Mouse (Mus musculus) G1E (cell line): ENCODE measurements around the gene Rxrb. TPM values are rescaled to one million over a fixed set of nuclear protein-coding genes. Genes with fewer than 3 reads are reported as not detected.

Source experiments
- ATAC-seq: 2 replicates; pipeline ENCODE4 v1.8.0; 2016; ENCODE audit warnings: mild to moderate bottlenecking; ENCODE audit not compliant: insufficient number of reproducible peaks, poor library complexity, low FRiP score, severe bottlenecking; ENCODE audit errors: extremely low read depth
- DNase-seq: peaks from one replicate; pipeline ENCODE4 v3.0.0; 2012; ENCODE audit warnings: low spot score
- H3K27me3 ChIP-seq: 2 replicates; pipeline ENCODE4 v1.6.1; 2012; ENCODE audit warnings: mild to moderate bottlenecking, low read length, inconsistent platforms; ENCODE audit not compliant: insufficient read depth
- H3K36me3 ChIP-seq: replicated peaks from 2 replicates; pipeline ENCODE3; 2012; ENCODE audit warnings: mild to moderate bottlenecking, inconsistent platforms
- H3K4me1 ChIP-seq: 2 replicates; pipeline ENCODE4 v1.6.1; 2012; ENCODE audit warnings: low read depth, low read length, inconsistent platforms, mixed read lengths; ENCODE audit not compliant: insufficient read depth
- H3K4me3 ChIP-seq: 2 replicates; pipeline ENCODE4 v1.5.1; 2012; ENCODE audit warnings: low read depth, mild to moderate bottlenecking, inconsistent platforms, low read length, moderate library complexity, mixed read lengths
- H3K9me3 ChIP-seq: replicated peaks from 2 replicates; pipeline ENCODE4 v1.6.1; 2012; ENCODE audit warnings: inconsistent platforms
- CTCF ChIP-seq: IDR thresholded peaks from 2 replicates; pipeline ENCODE4 v1.5.1; 2012; ENCODE audit warnings: low read depth, low read length, inconsistent platforms, mixed read lengths
- GATA1 ChIP-seq: IDR thresholded peaks from 2 replicates; pipeline ENCODE4 v1.6.1; 2012; ENCODE audit warnings: borderline replicate concordance, low read length, inconsistent platforms, mixed read lengths
- GATA2 ChIP-seq: IDR thresholded peaks from 2 replicates; pipeline ENCODE4 v1.6.1; 2012; ENCODE audit warnings: low read depth, low read length, inconsistent platforms, borderline replicate concordance
- POLR2AphosphoS5 ChIP-seq: IDR thresholded peaks from 2 replicates; pipeline ENCODE4 v1.6.1; 2012; ENCODE audit warnings: low read depth, low read length, inconsistent platforms; ENCODE audit not compliant: insufficient replicate concordance
- TAL1 ChIP-seq: conservative IDR thresholded peaks from 2 replicates; pipeline ENCODE4 v1.6.1; 2012; ENCODE audit warnings: low read depth, low read length, inconsistent platforms, mixed read lengths
- polyA plus RNA-seq: library from polyadenylated mRNA; stranded (reverse); fragments of >175 nt; gene quantifications from 2 replicates; pipeline ENCODE4 v1.2.3, GENCODE M21; 2012
- total RNA-seq, 2 experiments: library from RNA; stranded (forward) in 1 of 2; stranded (reverse) in 1 of 2; fragments of 200-1000 nt in 1 of 2; fragments of >200 nt in 1 of 2; fragmentation: Nextera tagmentation in 1 of 2; gene quantifications; 2 replicates each; pipeline ENCODE4 v1.2.3; 2014 to 2017

Gene Rxrb
- total and polyA plus RNA-seq, 3 experiments: 27.7 to 175 (median 30.5) TPM

DNA sequence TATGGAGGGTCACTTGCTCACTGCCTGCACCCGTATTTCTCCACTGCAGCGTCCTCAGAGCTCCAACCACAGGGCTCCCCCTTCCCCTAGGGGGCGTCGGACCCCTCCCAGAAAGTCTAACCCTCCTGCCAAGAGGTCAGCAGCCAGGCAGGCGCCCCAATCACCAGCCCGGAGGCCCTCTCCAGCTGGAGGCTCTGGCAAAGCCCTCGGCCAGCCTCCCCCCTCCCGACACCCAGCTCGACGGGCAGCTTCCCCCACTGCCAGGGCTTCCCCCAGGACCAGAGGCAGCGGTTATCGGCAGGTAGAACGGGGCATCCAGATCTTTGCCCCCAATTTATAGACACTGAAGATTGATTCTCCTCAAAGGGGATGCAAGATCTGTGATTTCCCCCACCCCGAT lies 14.3 kb downstream of the Rxrb start:
- ATAC-seq (no peak), DNase-seq (no peak)
- Histone ChIP-seq H3K4me3 (no peak overlapping the region), H3K9me3 (peaks cover 13% of the 10 kb centered on the region), H3K36me3 (no peaks in the 10 kb centered on the region), H3K4me1 (peaks cover 5% of the 10 kb centered on the region), H3K27me3 (peaks cover 27% of the 10 kb centered on the region)
- TF ChIP-seq GATA1 (no peak), POLR2AphosphoS5 (no peak), CTCF (no peak), GATA2 (no peak), TAL1 (no peak)

DNA sequence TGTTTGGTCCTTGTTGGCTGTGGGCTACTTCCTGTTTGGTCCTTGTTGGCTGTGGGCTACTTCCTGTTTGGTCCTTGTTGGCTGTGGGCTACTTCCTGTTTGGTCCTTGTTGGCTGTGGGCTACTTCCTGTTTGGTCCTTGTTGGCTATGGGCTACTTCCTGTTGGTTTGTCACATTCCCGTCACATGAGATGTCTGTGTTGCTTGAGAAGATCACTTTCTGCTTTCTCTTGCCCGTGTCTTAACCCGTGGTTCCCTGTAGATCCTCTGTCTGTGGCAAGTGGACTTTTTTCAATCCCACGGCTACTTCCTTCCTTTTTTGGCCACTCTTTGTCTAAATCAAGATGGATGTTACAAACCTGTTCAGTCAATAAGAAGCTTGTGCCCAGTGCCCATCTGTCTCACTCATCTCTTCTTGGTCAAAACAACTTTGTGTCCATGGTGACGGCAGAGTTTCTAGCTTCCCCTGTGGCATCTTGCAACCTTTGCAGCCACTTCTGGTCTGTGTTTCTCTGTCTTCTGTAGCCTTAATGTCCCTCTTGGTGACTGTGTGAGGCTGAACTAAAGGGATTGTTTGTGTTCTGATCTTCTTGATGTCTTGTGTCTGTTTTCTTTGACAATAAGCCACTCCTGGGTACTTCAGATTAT lies 15.9 kb downstream of the Rxrb start:
- Histone ChIP-seq H3K27me3 (peaks cover 14% of the 10 kb centered on the region; the same call in 1 of the 2 replicates), H3K4me1 (no peaks in the 10 kb centered on the region; the same call in 1 of the 2 replicates), H3K4me3 (no peak overlapping the region), H3K36me3 (no peaks in the 10 kb centered on the region), H3K9me3 (peaks cover 13% of the 10 kb centered on the region)
- DNase-seq (no peak), ATAC-seq (no peak)
- TF ChIP-seq GATA2: no peak
- TF ChIP-seq CTCF: no peak
- TF ChIP-seq POLR2AphosphoS5: no peak
- no peak for TF ChIP-seq GATA1

GRCm38 (mm10) chr17:34057224-34057623 lies 25.6 kb downstream of the Rxrb start:
- Histone ChIP-seq H3K4me3 (no peak overlapping the region), H3K4me1 (no peaks in the 10 kb centered on the region), H3K36me3 (no peaks in the 10 kb centered on the region), H3K27me3 (peaks cover 23% of the 10 kb centered on the region), H3K9me3 (no peaks in the 10 kb centered on the region)
- TF ChIP-seq CTCF: no peak
- no peak for TF ChIP-seq POLR2AphosphoS5
- TF ChIP-seq GATA2: no peak
- no peak for TF ChIP-seq GATA1
- no peak for TF ChIP-seq TAL1
- DNase-seq (no peak), ATAC-seq (no peak)

DNA sequence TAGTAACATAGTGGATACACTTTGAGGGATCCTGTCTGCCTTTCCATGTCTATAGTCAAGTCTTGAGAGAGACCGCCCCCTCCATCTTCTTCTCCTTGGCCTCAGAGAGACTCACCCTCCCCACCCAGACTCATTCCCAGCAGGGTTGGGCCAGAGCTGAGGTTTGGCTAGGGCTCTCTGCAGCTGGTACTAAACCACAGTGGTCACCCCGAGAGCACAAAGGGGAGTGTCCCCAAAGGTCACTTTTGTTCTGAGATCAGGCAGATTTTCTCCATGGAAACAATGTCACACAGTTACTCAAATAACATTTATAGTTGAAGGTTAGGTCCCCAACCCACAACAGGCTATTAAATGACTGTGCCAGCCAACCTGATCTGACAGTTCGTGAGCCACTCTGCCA lies 37.3 kb downstream of the Rxrb start:
- DNase-seq (no peak), ATAC-seq (no peak)
- H3K27me3 ChIP-seq: peaks cover 34% of the 10 kb centered on the region
- no peak overlapping the region for H3K4me3 ChIP-seq
- H3K4me1 ChIP-seq: no peaks in the 10 kb centered on the region
- H3K9me3 ChIP-seq: no peaks in the 10 kb centered on the region
- TF ChIP-seq POLR2AphosphoS5 (no peak), GATA2 (no peak), GATA1 (no peak), CTCF (no peak), TAL1 (no peak)
- no peaks in the 10 kb centered on the region for H3K36me3 ChIP-seq

DNA sequence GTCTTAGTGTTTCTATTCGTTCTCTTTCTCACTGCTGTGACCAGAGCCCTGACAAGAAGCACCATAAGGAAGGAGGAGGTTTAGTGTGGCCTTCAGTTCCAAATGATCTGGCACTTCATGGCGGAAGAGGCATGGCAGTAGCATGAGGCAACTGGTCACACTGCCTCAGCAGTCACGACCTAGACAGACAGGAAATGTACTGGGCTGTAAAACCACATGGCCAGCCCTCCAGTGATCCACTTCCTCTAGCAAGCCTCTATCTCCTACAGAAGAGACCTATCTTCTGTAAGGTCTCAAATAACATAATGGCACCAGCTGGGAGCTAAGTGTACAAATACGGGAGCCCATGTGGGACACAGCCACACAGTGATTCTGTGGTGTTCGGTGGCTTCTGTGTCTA lies 40.5 kb downstream of the Rxrb start:
- Histone ChIP-seq H3K4me1 (0 out of 2 replicates have a peak, but pooled peaks cover 2% of the 10 kb centered on the region), H3K27me3 (peaks cover 25% of the 10 kb centered on the region), H3K4me3 (no peak overlapping the region), H3K9me3 (no peaks in the 10 kb centered on the region), H3K36me3 (no peaks in the 10 kb centered on the region)
- no peak for TF ChIP-seq GATA2
- TF ChIP-seq GATA1: no peak
- TF ChIP-seq CTCF: no peak
- TF ChIP-seq POLR2AphosphoS5: no peak
- TF ChIP-seq TAL1: no peak
- ATAC-seq (no peak), DNase-seq (no peak)

DNA sequence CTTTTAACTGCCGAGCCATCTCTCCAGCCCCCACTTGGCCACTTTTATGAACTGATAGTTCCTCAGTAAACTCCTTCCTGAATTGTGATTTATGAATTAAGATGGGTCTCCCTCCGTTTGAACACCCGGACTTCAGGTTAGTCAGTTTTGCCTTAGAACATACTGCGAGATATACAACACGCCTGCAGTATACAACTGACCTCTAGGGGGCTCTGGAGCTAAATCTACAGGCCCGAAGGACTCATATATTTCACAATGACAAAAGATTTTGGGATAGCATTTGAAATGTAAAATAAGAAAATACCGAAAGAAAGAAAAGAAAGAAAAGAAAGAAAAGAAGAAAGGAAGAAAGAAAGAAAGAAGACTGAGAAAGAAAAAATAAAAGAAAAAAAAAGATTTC lies 43.7 kb downstream of the Rxrb start:
- DNase-seq (no peak), ATAC-seq (no peak)
- peaks cover 22% of the 10 kb centered on the region for H3K27me3 ChIP-seq
- TF ChIP-seq CTCF (peak; percentile 24; the same call in 1 of the 2 replicates), POLR2AphosphoS5 (no peak)
- H3K36me3 ChIP-seq: no peaks in the 10 kb centered on the region
- no peaks in the 10 kb centered on the region for H3K9me3 ChIP-seq
- peaks cover 7% of the 10 kb centered on the region; the same call in 1 of the 2 replicates for H3K4me1 ChIP-seq
- H3K4me3 ChIP-seq: no peak overlapping the region
